Mouse (Mus musculus) liver, embryonic 11.5 days (tissue): ENCODE data around the gene Tle3. TPM values are rescaled to one million over a fixed set of nuclear protein-coding genes. Genes with fewer than 3 reads are reported as not detected.

ENCODE experiments used
- ATAC-seq: fragments of 200-750 bp; cut with Nextera tagmentation; replicated peaks from 2 replicates; pipeline ENCODE4 v1.8.0; 2017; ENCODE audit warnings: moderate number of reproducible peaks, mild to moderate bottlenecking, moderate TSS enrichment, moderate library complexity; ENCODE audit not compliant: low FRiP score
- DNase-seq: peaks from one replicate; pipeline ENCODE4 v3.0.0-alpha.2; 2017; ENCODE audit warnings: low spot score
- H3K27ac ChIP-seq: fragments of 300-500 bp; sonication (generic); 2 replicates; pipeline ENCODE4 v1.5.1; 2014; ENCODE audit warnings: mild to moderate bottlenecking, low read depth, low read length, control low read depth
- H3K27me3 ChIP-seq: fragments of 300-500 bp; sonication (generic); replicated peaks from 2 replicates; pipeline ENCODE4 v1.6.1; 2014; ENCODE audit warnings: low read length, mixed read lengths; ENCODE audit not compliant: control insufficient read depth, insufficient read depth
- H3K36me3 ChIP-seq: fragments of 300-500 bp; sonication (generic); 2 replicates; pipeline ENCODE4 v1.6.1; 2014; ENCODE audit warnings: mild to moderate bottlenecking, low read length, moderate library complexity, mixed read lengths; ENCODE audit not compliant: control insufficient read depth, insufficient read depth
- H3K4me1 ChIP-seq: fragments of 300-500 bp; sonication (generic); replicated peaks from 2 replicates; pipeline ENCODE4 v1.6.1; 2014; ENCODE audit warnings: low read length, mixed read lengths; ENCODE audit not compliant: control insufficient read depth, insufficient read depth
- H3K4me2 ChIP-seq: fragments of 300-500 bp; sonication (generic); 2 replicates; pipeline ENCODE4 v1.6.1; 2014; ENCODE audit warnings: mild to moderate bottlenecking, control low read depth, moderate library complexity
- H3K4me3 ChIP-seq: fragments of 300-500 bp; sonication (generic); 2 replicates; pipeline ENCODE4 v1.5.1; 2014; ENCODE audit warnings: low read depth, low read length, control low read depth
- H3K9ac ChIP-seq: fragments of 300-500 bp; sonication (generic); 2 replicates; pipeline ENCODE4 v1.6.1; 2014; ENCODE audit warnings: low read depth, low read length, control low read depth
- H3K9me3 ChIP-seq: fragments of 300-500 bp; sonication (generic); 2 replicates; pipeline ENCODE4 v1.6.1; 2016; ENCODE audit warnings: low read length, inconsistent platforms, mixed read lengths; ENCODE audit not compliant: control insufficient read depth
- WGBS: fragments of 180-500 bp; shearing (Covaris S2); extraction: QIAGEN DNeasy Blood & Tissue Kit; methylation state at CpG from one replicate; pipeline ENCODE4 v1.1.7; 2014; 5-methylcytosine and 5-hydroxymethylcytosine counted together
- polyA plus RNA-seq: library from polyadenylated mRNA; unstranded; fragments of >200 nt; fragmentation: Nextera tagmentation; extraction: Ambion mirVana; gene quantifications from 2 replicates; pipeline ENCODE4 v1.2.1, GENCODE M21; 2014

The Tle3 gene
- polyA plus RNA-seq, 1 experiment from 2014 or later: 15.8 TPM

DNA sequence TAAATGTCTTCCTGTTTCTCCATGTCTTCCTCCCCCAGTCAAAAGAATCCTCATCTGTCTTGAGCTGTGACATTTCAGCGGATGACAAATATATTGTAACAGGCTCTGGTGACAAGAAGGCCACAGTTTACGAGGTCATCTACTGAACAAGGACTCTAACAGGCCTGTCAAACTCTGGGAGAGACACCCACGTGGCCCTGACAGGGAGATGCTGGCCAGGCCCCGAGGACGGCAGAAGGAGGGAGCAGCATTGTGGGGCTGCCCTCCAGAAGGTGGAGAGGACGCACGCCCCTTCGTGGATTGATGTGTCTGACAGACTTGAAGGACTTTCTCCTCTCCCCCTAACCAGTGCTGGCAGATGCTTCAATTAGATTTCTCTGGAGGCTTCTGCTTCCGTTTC is 44.4 kb downstream of the Tle3 start:
- no peak overlapping the region for H3K4me3 ChIP-seq
- no peak overlapping the region for H3K9ac ChIP-seq
- H3K36me3 ChIP-seq: peaks cover 39% of the 10 kb centered on the region
- DNase-seq (no peak), ATAC-seq (no peak)
- no peaks in the 10 kb centered on the region for H3K4me1 ChIP-seq
- H3K9me3 ChIP-seq: no peaks in the 10 kb centered on the region
- H3K27ac ChIP-seq: no peak overlapping the region
- H3K27me3 ChIP-seq: no peaks in the 10 kb centered on the region
- 50% methylated on average over 9 of the region's 9 CpGs for WGBS
- no peak overlapping the region for H3K4me2 ChIP-seq

GRCm38 (mm10) chr9:61421626-61422025 is 49.5 kb downstream of the Tle3 start:
- no peak overlapping the region for H3K27ac ChIP-seq
- ATAC-seq: no peak
- no peak overlapping the region for H3K9ac ChIP-seq
- H3K4me1 ChIP-seq: no peaks in the 10 kb centered on the region
- H3K27me3 ChIP-seq: 0 out of 2 replicates have a peak, but pooled peaks cover 2% of the 10 kb centered on the region
- no peaks in the 10 kb centered on the region for H3K9me3 ChIP-seq
- no peak for DNase-seq
- H3K36me3 ChIP-seq: peaks cover under 1% of the 10 kb centered on the region; the same call in 1 of the 2 replicates
- WGBS: 84% methylated on average over 3 of the region's 3 CpGs
- no peak overlapping the region for H3K4me2 ChIP-seq
- H3K4me3 ChIP-seq: no peak overlapping the region

GRCm38 (mm10) chr9:61424245-61424644 is 52.1 kb downstream of the Tle3 start:
- Histone ChIP-seq H3K4me2 (no peak overlapping the region), H3K9ac (no peak overlapping the region), H3K4me1 (no peaks in the 10 kb centered on the region), H3K27ac (no peak overlapping the region), H3K27me3 (peaks cover 2% of the 10 kb centered on the region; the same call in 1 of the 2 replicates), H3K36me3 (no peaks in the 10 kb centered on the region), H3K4me3 (no peak overlapping the region), H3K9me3 (no peaks in the 10 kb centered on the region)
- 60% methylated on average over 3 of the region's 3 CpGs for WGBS
- DNase-seq: no peak
- ATAC-seq: no peak

- WGBS: 75% methylated on average over 7 of the region's 7 CpGs
- Histone ChIP-seq H3K27me3 (peaks cover 4% of the 10 kb centered on the region; the same call in 1 of the 2 replicates), H3K4me1 (no peaks in the 10 kb centered on the region), H3K9me3 (no peaks in the 10 kb centered on the region), H3K9ac (no peak overlapping the region), H3K27ac (no peak overlapping the region), H3K4me2 (no peak overlapping the region), H3K4me3 (no peak overlapping the region), H3K36me3 (no peaks in the 10 kb centered on the region)
- DNase-seq: no peak
- ATAC-seq: no peak
Observed at GRCm38 (mm10) chr9:61426493-61426892, 54.3 kb downstream of the Tle3 start.

GRCm38 (mm10) chr9:61427051-61427450 is 54.9 kb downstream of the Tle3 start:
- Histone ChIP-seq H3K9ac (no peak overlapping the region), H3K4me3 (no peak overlapping the region), H3K27me3 (peaks cover 6% of the 10 kb centered on the region; the same call in 1 of the 2 replicates), H3K4me2 (no peak overlapping the region), H3K36me3 (no peaks in the 10 kb centered on the region), H3K9me3 (no peaks in the 10 kb centered on the region), H3K4me1 (no peaks in the 10 kb centered on the region), H3K27ac (no peak overlapping the region)
- ATAC-seq (no peak), DNase-seq (no peak)
- 41% methylated on average over 6 of the region's 6 CpGs for WGBS

- H3K27ac ChIP-seq: no peak overlapping the region
- H3K27me3 ChIP-seq: peaks cover 7% of the 10 kb centered on the region; the same call in 1 of the 2 replicates
- H3K4me2 ChIP-seq: no peak overlapping the region
- ATAC-seq (no peak), DNase-seq (no peak)
- no peak overlapping the region for H3K4me3 ChIP-seq
- H3K4me1 ChIP-seq: no peaks in the 10 kb centered on the region
- H3K36me3 ChIP-seq: no peaks in the 10 kb centered on the region
- H3K9me3 ChIP-seq: no peaks in the 10 kb centered on the region
- 69% methylated on average over 3 of the region's 3 CpGs for WGBS
- no peak overlapping the region for H3K9ac ChIP-seq
Observed at GRCm38 (mm10) chr9:61427901-61428300, 55.7 kb downstream of the Tle3 start.

GRCm38 (mm10) chr9:61431830-61432229 is 59.7 kb downstream of the Tle3 start:
- Histone ChIP-seq H3K9ac (no peak overlapping the region), H3K9me3 (no peaks in the 10 kb centered on the region), H3K4me3 (no peak overlapping the region), H3K36me3 (no peaks in the 10 kb centered on the region), H3K27me3 (peaks cover 19% of the 10 kb centered on the region), H3K4me1 (no peaks in the 10 kb centered on the region), H3K4me2 (no peak overlapping the region), H3K27ac (no peak overlapping the region)
- WGBS: 71% methylated on average over 4 of the region's 4 CpGs
- no peak for ATAC-seq
- no peak for DNase-seq

DNA sequence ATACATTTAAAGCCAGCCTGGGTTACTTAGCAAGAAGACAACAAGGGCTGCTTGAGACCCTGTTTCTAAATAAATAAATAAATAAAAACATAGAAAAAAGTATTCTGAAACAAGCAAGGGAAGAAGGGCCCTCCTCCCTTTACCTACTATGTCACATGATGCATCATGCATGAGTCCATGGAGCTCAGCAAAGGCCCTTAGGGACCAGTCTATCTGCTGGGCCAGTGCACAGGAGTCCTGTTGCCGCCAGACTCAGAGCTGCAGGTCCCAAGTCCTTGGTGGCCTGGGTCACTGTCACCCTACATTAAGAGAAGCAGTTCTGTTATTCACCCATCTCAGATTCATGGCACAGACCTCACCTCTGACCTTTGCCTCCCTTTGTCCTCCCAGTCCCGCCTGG is 61.0 kb downstream of the Tle3 start:
- no peak for ATAC-seq
- no peaks in the 10 kb centered on the region for H3K9me3 ChIP-seq
- DNase-seq: no peak
- no peak overlapping the region for H3K9ac ChIP-seq
- WGBS: 66% methylated on average over 2 of the region's 2 CpGs
- peaks cover 20% of the 10 kb centered on the region for H3K27me3 ChIP-seq
- no peak overlapping the region for H3K27ac ChIP-seq
- H3K4me2 ChIP-seq: no peak overlapping the region
- no peak overlapping the region for H3K4me3 ChIP-seq
- no peaks in the 10 kb centered on the region for H3K36me3 ChIP-seq
- H3K4me1 ChIP-seq: no peaks in the 10 kb centered on the region

DNA sequence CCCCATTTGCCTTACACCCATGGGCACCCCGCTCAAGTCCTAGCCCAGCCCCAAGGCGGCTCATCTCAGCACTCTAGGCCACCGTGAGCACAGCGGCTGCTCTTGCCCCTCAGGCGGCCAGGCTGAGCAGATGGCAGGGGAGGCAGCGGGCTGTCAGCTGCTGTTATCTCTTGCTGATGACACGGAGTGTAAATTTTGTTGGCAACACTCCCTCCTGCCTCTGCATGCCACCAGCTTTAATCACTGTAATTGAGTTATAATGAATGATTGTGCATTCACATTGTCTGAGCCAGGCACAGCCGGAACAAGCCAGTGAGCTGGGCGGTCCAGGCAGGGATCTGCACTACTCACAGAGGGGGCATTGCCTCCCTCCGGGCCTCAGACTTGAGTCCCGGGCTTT is 61.9 kb downstream of the Tle3 start:
- Histone ChIP-seq H3K4me2 (no peak overlapping the region), H3K9ac (no peak overlapping the region), H3K4me1 (no peaks in the 10 kb centered on the region), H3K36me3 (no peaks in the 10 kb centered on the region), H3K4me3 (no peak overlapping the region), H3K27ac (no peak overlapping the region), H3K9me3 (no peaks in the 10 kb centered on the region), H3K27me3 (peaks cover 23% of the 10 kb centered on the region)
- DNase-seq: no peak
- ATAC-seq: no peak
- WGBS: 35% methylated on average over 11 of the region's 11 CpGs
